Mouse (Mus musculus) cortical plate, adult 2 months (tissue): ENCODE data around the gene Kcnip2.

Experiments
- CTCF ChIP-seq: fragments of 200-500 bp; IDR thresholded peaks from 2 replicates; pipeline ENCODE4 v1.5.1; 2011; ENCODE audit warnings: mild to moderate bottlenecking, control low read depth, low read length; ENCODE audit not compliant: insufficient read depth; ENCODE audit errors: extremely low read depth
- POLR2A ChIP-seq: fragments of 200-500 bp; IDR thresholded peaks from 2 replicates; pipeline ENCODE4 v1.6.1; 2011; ENCODE audit warnings: mild to moderate bottlenecking, low read length, control low read depth; ENCODE audit not compliant: insufficient read depth; ENCODE audit errors: extremely low read depth

GRCm38 (mm10) chr19:45758671-45759070 lies 57.2 kb downstream of the Kcnip2 start:
- TF ChIP-seq CTCF, result no peak
- no peak for TF ChIP-seq POLR2A
